Mouse (Mus musculus): ENCODE measurements at regions not wholly inside any gene's neighbourhood (a gene's known extent, or its start where the extent isn't known, plus 50 kb on each side); places are given as distances from the start of the nearest gene placed in this dataset.

DNA sequence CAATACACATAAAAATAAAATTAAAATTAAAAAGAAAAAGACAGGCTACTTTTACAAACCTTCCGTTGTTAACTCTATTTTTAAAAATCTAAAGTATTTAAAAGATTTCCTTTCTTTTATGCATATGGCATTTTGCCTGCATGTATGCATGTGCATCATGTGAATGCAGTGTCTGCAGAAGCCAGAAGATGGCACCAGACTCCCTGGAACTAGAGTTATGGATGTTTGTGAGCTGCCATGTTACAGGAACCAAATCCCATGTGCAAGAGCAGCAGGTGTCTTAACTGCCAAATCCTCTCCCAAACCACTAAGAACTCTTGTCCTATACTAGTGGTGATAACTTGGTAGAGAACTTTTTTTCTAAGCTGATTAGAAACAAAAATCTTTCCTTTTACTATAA lies 60.1 kb upstream of the Abcb5 start:
- no peaks in the 10 kb centered on the region for H3K27me3 ChIP-seq (ENCODE audit: control insufficient read depth in 1 of 2, insufficient read depth in 2 of 2, low read length in 2 of 2)
- TF ChIP-seq RCOR1 (IDR thresholded peaks at IDR 0.05; ENCODE audit: low read depth, low read length) (no peak), TBP (IDR thresholded peaks at IDR 0.05; ENCODE audit: low read depth, low read length) (no peak), RAD21 (IDR thresholded peaks at IDR 0.05; ENCODE audit: low read depth, low read length) (peak; percentile 40), ZC3H11A (IDR thresholded peaks at IDR 0.05; ENCODE audit: low read depth, low read length) (0 out of 2 replicates have a peak, but pooled peaks have one; percentile 9), CTCF (IDR thresholded peaks at IDR 0.05 in 2 of 3, conservative IDR thresholded peaks at IDR 0.05 in 1 of 3; ENCODE audit: control insufficient read depth in 1 of 3, insufficient read depth in 1 of 3, low read depth in 2 of 3, low read length in 3 of 3, poor library complexity in 1 of 3, severe bottlenecking in 1 of 3) (peak in 1 of 3 experiments; percentile 41; a peak in 2 of 6 replicates), SMC3 (IDR thresholded peaks at IDR 0.05; ENCODE audit: low read depth, low read length) (peak; percentile 45), ZNF384 (IDR thresholded peaks at IDR 0.05; ENCODE audit: low read depth, low read length) (no peak)
- DNase-seq (ENCODE audit: low read depth, low spot score): peak; percentile 17

GRCm38 (mm10) chr12:119024063-119024462 lies 57.8 kb upstream of the Abcb5 start:
- H3K4me1 ChIP-seq (ENCODE audit: control insufficient read depth in 1 of 2, insufficient read depth in 2 of 2, low read length in 2 of 2): no peaks in the 10 kb centered on the region
- no peaks in the 10 kb centered on the region for H3K36me3 ChIP-seq (ENCODE audit: control insufficient read depth in 1 of 2, insufficient read depth in 2 of 2, low read length in 2 of 2)
- H3K27me3 ChIP-seq (ENCODE audit: control insufficient read depth in 1 of 2, insufficient read depth in 2 of 2, low read length in 2 of 2): no peaks in the 10 kb centered on the region
- no peak overlapping the region for H3K9ac ChIP-seq (ENCODE audit: control insufficient read depth, low read depth, low read length, poor library complexity, severe bottlenecking)
- DNase-seq (ENCODE audit: low read depth, low spot score): no peak
- no peak overlapping the region for H3K4me3 ChIP-seq (ENCODE audit: control insufficient read depth in 1 of 2, insufficient read depth in 1 of 2, low read depth in 2 of 2, low read length in 2 of 2)
- H3K9me3 ChIP-seq (replicated peaks; ENCODE audit: insufficient read depth, low read length): no peaks in the 10 kb centered on the region
- TF ChIP-seq GATA1 (IDR thresholded peaks at IDR 0.05; ENCODE audit: low read depth, low read length) (no peak), NELFE (IDR thresholded peaks at IDR 0.05; ENCODE audit: low read depth, low read length) (no peak), JUND (IDR thresholded peaks at IDR 0.05; ENCODE audit: low read depth, low read length) (no peak), UBTF (IDR thresholded peaks at IDR 0.05; ENCODE audit: borderline replicate concordance, insufficient read depth, low read depth, low read length) (no peak), GABPA (IDR thresholded peaks at IDR 0.05; ENCODE audit: low read depth, low read length) (no peak), MYC (IDR thresholded peaks at IDR 0.05; ENCODE audit: low read depth, low read length) (no peak), CHD2 (IDR thresholded peaks at IDR 0.05; ENCODE audit: low read length) (no peak), TAL1 (IDR thresholded peaks at IDR 0.05; ENCODE audit: low read length) (no peak), USF1 (IDR thresholded peaks at IDR 0.05; ENCODE audit: low read depth, low read length) (no peak), BHLHE40 (IDR thresholded peaks at IDR 0.05; ENCODE audit: borderline replicate concordance, low read depth, low read length) (no peak), EP300 (IDR thresholded peaks at IDR 0.05; ENCODE audit: low read depth in 1 of 2, low read length in 2 of 2) (no peak), SIN3A (IDR thresholded peaks at IDR 0.05; ENCODE audit: low read length) (no peak)
- no peak overlapping the region for H3K27ac ChIP-seq (ENCODE audit: control insufficient read depth, low read depth, low read length)
- H3K79me2 ChIP-seq (ENCODE audit: control insufficient read depth, insufficient read depth, low read length, poor library complexity): no peaks in the 10 kb centered on the region

More for the DNA sequence above, 60.1 kb upstream of the Abcb5 start:
- no peaks in the 10 kb centered on the region for H3K36me3 ChIP-seq (ENCODE audit: control insufficient read depth in 1 of 2, insufficient read depth in 2 of 2, low read length in 2 of 2)
- H3K27ac ChIP-seq (ENCODE audit: control insufficient read depth, low read depth, low read length): no peak overlapping the region
- H3K4me3 ChIP-seq (ENCODE audit: control insufficient read depth in 1 of 2, insufficient read depth in 1 of 2, low read depth in 2 of 2, low read length in 2 of 2): no peak overlapping the region
- H3K9me3 ChIP-seq (replicated peaks; ENCODE audit: insufficient read depth, low read length): no peaks in the 10 kb centered on the region
- H3K4me1 ChIP-seq (ENCODE audit: control insufficient read depth in 1 of 2, insufficient read depth in 2 of 2, low read length in 2 of 2): no peaks in the 10 kb centered on the region
- H3K79me2 ChIP-seq (ENCODE audit: control insufficient read depth, insufficient read depth, low read length, poor library complexity): no peaks in the 10 kb centered on the region
- no peak overlapping the region for H3K9ac ChIP-seq (ENCODE audit: control insufficient read depth, low read depth, low read length, poor library complexity, severe bottlenecking)

Measured in MEL (cell line).